Mouse (Mus musculus): Measurements from ENCODE around the gene Prdm13.

Gene Prdm13

GRCm38 (mm10) chr4:21685595-21686091 is at the start of gene Prdm13:
Prdm13 (minus strand) TSS chr4:21685963.
- DNase-seq (ENCODE audit: low read depth, low spot score), result peak; percentile 33

- peak; percentile 94 for DNase-seq (ENCODE audit: low read depth, low spot score)
Observed at GRCm38 (mm10) chr4:21727615-21728165, 41.9 kb upstream of the Prdm13 start, which contains the start of gene Ccnc. Ccnc (plus strand) TSS chr4:21727701.

GRCm38 (mm10) chr4:21726912-21727614 is 41.3 kb upstream of the Prdm13 start:
- peak; percentile 86 for DNase-seq (ENCODE audit: low read depth, low spot score)

DNA sequence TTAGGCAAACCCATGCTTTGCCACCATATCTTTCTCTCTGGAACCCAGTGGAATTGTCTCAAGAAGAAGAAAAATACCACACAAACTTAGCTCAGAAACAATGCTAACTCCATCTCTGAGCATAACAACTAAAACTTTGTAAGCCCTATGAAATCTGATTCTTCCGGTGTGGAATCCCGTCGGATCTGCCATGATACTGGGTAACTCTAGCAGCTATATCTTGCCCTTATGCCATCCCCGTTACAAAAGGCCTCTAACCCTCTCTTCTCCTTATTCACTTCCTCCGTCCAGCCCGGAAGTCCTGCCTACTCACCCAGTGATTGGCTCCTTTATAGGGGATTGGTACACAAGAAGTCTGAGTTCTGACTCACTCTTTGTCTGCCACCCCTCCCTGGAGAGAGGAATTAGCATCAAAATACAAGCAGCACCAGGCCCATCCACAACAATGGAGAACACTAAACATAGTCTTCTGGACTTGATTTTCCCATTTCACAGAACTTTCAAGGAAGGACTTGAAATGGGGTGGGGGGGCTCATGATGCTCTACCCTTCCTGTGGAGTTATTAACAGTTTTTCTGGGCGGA is 37.1 kb upstream of the Prdm13 start:
- peak; percentile 98 for DNase-seq (ENCODE audit: low read depth, low spot score)

GRCm38 (mm10) chr4:21712147-21712546 is 26.4 kb upstream of the Prdm13 start:
- DNase-seq (ENCODE audit: low read depth, low spot score), result peak; percentile 96

GRCm38 (mm10) chr4:21705046-21705445 is 19.3 kb upstream of the Prdm13 start:
- DNase-seq (ENCODE audit: low read depth, low spot score), result no peak

- DNase-seq (ENCODE audit: low read depth, low spot score), result peak; percentile 87
Observed at GRCm38 (mm10) chr4:21695638-21696254, 10.0 kb upstream of the Prdm13 start.

DNA sequence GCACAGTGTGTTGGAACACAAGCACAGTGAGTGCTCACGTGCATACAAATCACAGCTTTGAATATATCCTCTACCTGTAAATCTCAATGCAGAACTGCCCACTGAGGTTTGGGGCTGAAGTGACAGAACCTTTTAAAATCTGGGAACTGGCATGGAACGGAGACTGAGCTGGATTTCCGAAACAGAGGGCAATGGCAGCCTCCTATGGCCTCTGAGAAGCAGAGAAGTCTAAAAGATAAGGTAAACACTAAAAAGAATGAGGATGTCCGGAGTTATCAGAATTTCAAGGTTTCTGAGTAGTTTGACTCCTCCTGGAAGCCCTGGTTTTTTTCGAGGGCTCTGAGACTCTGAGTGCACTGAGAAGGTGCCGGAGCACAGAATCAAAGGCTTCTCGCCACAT is 4.5 kb upstream of the Prdm13 start:
- no peak for DNase-seq (ENCODE audit: low read depth, low spot score)

DNA sequence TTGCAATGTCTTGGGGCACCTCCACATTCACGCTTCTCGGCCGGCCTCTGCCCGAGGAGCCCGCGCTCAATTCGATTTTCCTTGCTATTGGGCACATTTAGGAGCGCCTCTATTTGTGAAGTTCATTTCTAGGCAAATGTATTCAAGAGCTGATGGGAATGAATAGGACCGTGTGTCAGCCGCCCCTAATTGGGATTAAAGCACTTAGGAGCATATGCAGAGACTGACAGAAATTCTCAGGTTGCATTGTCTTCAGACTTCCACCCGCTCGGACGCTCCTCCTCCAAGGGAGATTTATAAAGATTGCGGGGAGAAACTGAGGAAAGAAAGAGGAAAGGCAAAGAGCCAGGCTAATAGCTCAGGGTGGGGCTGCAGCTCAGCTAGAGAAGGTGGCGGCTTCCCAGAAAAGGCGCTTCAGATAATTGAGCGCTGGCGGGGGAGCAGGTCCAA is 3.8 kb upstream of the Prdm13 start:
- no peak for DNase-seq (ENCODE audit: low read depth, low spot score)

- peak; percentile 37 for DNase-seq (ENCODE audit: low read depth, low spot score)
Observed at GRCm38 (mm10) chr4:21688703-21689200, 3.0 kb upstream of the Prdm13 start.

- DNase-seq (ENCODE audit: low read depth, low spot score), result no peak
Observed at GRCm38 (mm10) chr4:21687783-21688702, 2.3 kb upstream of the Prdm13 start.

DNA sequence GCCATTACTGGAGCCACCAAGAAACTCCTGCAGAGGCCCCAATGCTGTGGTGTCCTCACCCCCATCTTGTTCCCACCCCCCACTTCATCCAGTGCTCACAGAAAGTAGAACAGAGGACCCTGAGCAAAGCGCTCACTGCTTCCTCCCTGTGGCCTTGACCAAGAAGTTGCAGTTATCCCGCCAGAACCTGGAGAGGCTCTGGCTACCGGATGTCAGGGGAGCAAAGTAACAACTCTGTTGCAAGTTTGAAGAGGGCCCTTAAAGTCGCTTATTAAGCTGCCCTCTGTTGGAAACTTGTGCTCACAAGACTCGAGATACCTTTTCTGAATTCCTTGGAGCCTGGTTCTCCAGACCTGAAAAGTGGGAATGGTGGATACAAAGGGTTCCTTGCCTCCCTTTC is 1.2 kb upstream of the Prdm13 start:
- DNase-seq (ENCODE audit: low read depth, low spot score), result peak; percentile 63

DNA sequence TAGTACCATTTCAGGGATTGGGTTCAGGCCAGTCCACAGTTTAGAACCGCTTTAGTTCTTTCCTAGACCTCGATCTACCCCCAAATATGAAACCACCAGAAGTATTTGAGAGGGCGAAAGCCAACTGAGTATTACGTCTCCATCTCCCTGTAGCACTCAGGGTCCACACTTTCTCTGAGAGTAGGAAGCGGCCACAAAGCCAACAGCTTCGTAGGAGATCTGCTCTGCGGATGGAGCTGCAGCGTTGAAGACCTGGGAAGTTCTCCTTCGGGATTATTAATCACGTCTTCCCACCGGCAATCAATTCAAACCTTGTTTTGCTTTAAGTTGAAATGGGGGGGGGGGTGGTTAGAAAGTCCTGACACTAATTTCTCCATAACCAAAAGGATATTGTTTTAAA is 653 bp upstream of the Prdm13 start:
- no peak for DNase-seq (ENCODE audit: low read depth, low spot score)

DNA sequence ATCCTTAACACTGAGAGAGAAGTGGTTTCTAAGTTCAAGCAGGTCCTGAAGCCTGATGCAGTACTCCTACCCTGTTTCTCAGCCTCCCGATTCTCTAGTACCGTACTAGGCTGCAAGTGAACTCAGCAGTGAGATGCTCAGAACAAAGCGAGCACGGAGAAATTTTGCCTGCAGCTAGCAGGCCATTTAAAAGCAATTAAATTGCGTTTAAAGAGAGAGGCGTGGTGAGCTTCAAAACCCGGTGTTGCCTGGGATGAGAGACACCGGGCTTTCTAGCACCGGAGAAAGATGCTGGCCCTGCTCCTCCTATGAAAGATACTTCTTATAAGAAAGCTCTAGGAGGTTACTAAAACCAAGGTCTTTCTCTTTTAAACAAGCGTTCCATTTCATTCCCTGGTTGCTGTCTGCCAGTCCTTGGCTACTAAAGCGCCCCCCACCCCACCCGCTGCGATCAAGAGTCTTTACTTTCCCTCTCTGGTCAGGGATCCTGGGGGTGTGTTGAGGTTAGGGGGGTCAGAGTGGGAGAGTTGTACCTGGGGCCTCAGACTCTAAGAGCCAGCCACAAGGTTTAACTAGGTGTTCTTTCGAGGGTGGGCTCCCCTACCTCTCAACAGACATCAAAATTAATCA is 1.3 kb downstream of the Prdm13 start:
- no peak for DNase-seq (ENCODE audit: low read depth, low spot score)

DNA sequence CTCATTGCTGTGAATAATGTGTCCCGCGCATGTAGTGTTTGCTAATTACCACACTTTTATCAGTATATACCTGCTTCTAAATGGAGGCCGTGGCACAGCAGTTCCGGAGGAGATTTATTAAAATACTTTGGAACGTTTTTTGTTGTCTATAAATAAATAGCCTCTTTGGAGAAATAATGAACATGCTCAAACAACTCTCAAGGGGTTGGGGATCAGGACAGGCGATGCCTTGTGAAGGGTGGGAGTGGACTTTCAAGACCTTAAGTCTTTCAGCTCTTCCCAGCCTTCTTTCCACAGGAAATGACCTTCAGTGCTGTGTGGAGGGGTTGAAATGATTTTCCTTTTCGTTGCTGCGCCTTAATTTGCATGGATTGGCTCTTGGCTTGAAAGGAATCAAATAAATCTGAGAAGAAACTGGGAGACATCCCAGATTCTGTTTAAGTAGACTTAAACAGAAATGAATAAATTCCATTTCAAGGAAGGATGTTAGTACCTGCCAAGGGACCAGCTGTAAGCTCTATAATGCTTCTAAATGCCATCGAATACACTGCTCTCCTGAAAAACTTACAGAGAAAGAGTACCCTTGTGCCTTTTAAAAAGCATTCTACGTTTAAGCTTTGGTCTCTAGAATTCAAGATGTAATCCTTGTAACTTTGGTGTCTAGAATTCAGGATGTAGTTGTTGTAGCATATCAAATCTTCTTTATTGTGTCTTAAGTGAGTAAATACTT is 3.2 kb downstream of the Prdm13 start:
- DNase-seq (ENCODE audit: low read depth, low spot score), result no peak

DNA sequence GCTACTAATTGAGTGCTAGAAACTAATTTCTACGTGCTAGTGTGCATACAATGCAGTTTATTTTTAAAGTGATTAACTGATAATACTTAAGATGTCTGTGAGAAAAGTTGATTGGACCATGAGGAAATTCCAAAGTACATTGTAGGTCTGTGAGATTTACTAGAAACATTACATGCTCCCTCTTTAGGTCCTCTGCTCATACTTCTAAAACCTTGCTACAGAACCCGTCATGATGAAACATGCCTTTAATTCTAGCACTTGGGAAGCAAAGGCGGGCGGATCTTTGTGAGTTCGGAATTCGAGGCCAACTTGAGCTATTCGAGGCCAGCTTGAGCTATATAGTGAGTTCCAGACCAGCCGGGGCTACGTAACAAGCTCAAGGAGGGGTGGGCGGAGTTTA is 4.8 kb downstream of the Prdm13 start:
- DNase-seq (ENCODE audit: low read depth, low spot score), result no peak

GRCm38 (mm10) chr4:21679624-21680480 is 5.9 kb downstream of the Prdm13 start:
- DNase-seq (ENCODE audit: low read depth, low spot score), result peak; percentile 40

GRCm38 (mm10) chr4:21678975-21679623 is 6.7 kb downstream of the Prdm13 start:
- DNase-seq (ENCODE audit: low read depth, low spot score), result peak; percentile 73

Measured in ES-CJ7 (cell line).